Mouse (Mus musculus): ENCODE measurements around the gene Det1.
A peak's percentile ranks its signal among the peaks of the same experiment; 100 is the strongest.

Det1 gene

DNA sequence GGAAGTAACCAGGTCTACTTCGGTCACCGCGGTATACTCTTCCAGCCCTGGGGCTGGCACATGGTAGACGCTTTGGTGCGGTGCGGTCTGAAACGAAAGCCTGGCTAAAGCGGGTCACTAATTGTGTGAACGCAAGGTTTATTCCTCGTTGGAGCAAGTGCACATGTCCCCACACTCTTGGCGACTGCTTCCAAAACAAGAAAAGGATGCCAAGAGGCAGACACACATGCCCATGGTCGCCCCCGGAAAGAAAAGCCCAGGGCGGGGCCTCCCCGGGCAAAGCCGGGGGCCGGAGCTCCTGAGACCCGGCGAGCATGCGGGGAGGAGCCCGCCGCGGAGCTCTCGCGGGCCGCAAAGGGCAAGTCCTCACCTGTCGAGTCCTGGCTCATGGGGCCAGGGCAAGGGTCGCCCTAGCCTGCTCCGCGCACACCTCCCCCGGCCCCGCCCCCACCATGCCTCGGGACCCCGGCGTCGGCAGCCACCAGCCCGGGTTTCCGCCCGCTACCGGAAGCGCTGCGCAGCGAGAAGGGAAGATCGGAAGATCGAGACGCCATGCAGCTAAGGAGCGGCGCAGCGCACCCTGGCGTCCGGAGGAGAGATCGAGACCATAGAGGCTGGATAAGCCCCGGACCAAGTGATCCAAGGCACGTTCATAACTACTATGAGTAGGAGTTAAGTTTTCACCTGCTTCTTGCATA is at the start of gene Det1:
Gene Det1, minus strand, starts transcription at position 527 of the 698 bp plus-strand sequence.
- DNase-seq (ENCODE audit: low read depth, low spot score): peak; percentile 91

GRCm38 (mm10) chr7:78895653-78896333 is 48.7 kb upstream of the Det1 start, which contains the start of gene Aen:
Gene Aen (plus strand): TSS chr7:78895854.
- DNase-seq (ENCODE audit: low read depth, low spot score): peak; percentile 99

DNA sequence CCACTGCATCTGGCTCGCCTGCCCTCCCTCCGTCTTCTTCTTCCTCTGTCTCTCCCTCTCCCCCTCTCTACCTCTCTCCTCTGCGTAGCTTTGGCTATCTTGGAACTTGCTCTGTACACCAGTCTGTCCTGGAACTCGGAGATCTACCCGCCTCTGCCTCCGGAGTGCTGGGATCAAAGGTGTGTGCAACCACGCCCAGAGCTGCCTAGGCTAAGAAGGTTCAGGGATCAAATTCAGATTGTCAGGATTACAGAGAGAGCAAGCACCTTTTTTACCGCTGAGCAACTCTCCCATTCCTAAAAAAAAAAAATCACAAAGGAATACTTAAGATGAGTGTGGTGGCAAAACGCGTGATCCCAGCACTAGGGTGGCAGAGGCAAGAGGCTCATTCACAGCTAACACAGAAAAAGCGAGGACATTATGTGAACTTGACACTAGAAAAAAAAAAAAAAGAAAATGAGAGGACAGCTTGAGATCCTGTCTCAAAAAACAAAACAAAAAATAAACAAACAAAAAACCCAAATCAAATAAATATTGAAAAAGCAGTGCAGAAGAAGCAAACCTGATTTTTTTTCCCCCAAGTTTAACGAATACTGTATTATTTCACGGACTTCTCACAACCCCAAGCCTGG is 48.1 kb upstream of the Det1 start:
- peak; percentile 64 for DNase-seq (ENCODE audit: low read depth, low spot score)

GRCm38 (mm10) chr7:78893917-78894316 is 46.9 kb upstream of the Det1 start:
- no peak for DNase-seq (ENCODE audit: low read depth, low spot score)

DNA sequence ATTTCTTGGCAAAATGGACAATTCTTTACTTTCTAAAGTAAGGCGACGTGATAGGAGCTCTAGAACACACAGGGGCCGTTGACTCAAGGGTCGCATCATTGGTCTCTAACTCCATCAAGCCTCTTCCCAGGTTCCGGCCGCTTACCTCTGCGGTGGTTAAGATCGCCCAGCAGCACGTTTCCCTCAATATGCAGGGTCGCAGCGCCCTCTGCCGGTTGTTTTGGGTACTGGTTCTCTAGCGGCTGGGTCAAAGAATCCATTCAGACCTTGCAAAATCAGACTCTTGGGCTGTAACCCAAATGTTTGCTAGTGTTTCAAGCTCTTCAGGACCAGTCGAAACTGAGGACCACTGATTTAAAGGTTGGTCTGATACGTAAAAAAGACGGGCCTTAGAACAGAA is 43.6 kb upstream of the Det1 start:
- DNase-seq (ENCODE audit: low read depth, low spot score): peak; percentile 83

DNA sequence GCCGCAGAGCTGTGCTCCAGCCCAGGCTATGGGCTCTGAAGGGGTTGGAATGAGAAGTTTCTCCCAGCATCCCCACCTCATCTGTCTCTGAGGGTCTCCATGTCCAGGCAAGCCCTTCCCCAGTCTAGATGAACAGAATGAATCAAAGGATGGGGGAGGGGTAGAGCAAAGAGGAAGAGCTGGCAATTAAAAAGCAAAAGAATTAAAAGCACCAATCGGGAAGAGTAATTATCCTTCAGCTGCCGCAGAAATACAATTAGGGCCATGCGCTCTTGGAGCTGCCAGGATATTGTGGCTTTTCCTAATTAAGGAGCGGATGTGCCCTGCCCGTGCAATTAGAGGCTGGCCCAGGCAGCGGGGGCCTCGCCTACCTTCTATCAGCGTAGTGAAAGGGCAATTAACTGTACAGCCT is 40.4 kb upstream of the Det1 start:
- DNase-seq (ENCODE audit: low read depth, low spot score): no peak

- DNase-seq (ENCODE audit: low read depth, low spot score): no peak
These were observed 39.4 kb upstream of the Det1 start for GRCm38 (mm10) chr7:78886496-78886895.

- DNase-seq (ENCODE audit: low read depth, low spot score): no peak
These were observed 38.3 kb upstream of the Det1 start for GRCm38 (mm10) chr7:78885404-78885803.

- no peak for DNase-seq (ENCODE audit: low read depth, low spot score)
These were observed 37.1 kb upstream of the Det1 start for GRCm38 (mm10) chr7:78884139-78884538.

GRCm38 (mm10) chr7:78883726-78884060 is 36.6 kb upstream of the Det1 start:
- no peak for DNase-seq (ENCODE audit: low read depth, low spot score)

- peak; percentile 56 for DNase-seq (ENCODE audit: low read depth, low spot score)
These were observed 36.1 kb upstream of the Det1 start for GRCm38 (mm10) chr7:78883016-78883725.

- no peak for DNase-seq (ENCODE audit: low read depth, low spot score)
These were observed 35.4 kb upstream of the Det1 start for GRCm38 (mm10) chr7:78882469-78882837.

GRCm38 (mm10) chr7:78881607-78882468 is 34.8 kb upstream of the Det1 start:
- DNase-seq (ENCODE audit: low read depth, low spot score): no peak

DNA sequence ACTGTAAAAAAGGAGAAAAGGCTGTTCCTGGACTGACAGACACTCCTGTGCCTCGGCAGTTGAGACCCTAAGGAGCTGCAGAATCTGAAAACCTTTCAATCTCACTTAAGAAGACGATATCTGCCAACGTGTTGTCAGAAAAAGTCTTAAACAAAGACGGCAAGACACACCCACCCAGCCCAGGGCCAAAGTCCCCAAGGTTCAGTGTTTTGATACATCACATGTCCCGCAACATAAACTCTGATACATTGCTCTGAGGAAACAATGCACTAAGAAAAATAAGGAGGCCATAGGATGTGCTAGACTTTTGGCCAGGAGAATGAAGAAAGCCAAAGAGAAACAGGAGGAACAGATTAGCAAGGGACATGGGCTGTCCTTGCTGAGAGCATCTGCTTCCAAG is 25.8 kb upstream of the Det1 start:
- no peak for DNase-seq (ENCODE audit: low read depth, low spot score)

DNA sequence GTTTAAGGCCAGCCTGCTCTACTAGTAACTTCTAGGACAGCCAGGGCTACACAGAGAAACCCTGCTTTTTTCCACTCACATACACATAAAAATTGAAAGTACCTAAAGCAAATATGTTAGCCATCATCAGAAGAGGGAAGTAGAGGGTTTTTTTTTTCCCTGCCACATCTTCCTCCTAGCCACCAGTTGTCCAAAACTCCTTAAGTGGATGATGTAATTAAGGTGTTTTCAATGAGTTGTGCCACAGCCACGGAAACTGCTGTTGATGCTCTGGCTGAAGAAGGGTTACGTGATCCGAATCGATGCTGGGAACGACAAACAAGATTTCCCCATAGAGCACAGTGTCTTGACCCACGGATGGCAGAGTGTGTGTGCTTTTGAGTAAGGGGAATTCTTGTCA is 25.3 kb upstream of the Det1 start:
- no peak for DNase-seq (ENCODE audit: low read depth, low spot score)

DNA sequence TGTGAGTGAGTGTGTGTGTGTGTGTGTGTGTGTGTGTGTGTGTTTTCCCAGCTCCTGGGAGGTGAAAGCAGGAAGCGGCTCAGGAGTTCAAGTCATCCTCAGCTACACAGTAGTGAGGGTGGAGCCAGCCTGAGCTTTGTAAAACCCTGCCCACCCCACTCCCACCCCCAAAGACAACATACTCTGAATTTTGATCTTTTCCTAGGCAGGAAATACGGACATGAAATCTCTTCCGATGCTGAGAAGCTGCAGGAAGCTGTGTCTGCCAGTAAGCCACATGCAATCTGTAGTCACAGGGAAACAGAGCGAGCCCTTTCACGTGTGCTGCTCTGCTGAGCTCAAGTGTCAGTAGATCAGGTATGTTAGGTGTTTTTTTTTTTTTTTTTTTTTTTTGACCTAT is 21.7 kb upstream of the Det1 start:
- no peak for DNase-seq (ENCODE audit: low read depth, low spot score)

DNA sequence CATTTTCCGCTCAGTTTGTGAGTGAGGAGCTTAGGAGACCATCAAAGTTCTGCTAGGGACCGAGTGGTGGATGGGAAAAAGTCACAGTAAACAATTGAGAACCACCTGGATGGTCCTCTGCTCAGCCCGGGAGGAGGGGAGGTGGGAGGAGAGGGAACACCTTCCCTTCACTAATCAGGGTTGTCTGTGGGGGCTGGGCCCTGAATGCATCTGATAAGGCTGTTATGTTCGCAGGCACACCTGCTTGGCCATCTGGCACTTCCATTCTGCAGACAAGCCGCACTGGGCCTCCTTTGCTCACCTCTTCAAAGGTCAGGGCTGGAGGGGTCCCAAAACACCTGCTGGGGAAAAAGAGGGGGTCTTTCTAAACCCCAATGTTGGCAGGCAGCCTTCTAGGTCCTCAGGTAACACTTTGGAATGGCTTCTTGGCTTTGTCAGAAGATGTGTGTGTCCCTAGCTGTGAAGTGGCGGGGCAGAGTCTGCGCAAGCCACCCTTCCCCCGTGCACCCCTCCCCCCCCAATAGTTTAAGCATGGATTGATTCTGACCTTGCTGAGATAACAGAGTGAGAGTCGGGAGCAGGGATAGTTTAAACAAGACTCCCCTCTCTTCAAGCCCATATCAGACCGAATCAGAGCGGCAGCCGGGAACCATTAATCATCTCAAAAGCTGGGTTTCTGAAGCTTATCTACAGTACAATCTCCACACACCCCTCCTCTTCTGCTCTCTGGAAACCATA is 18.3 kb upstream of the Det1 start:
- no peak for DNase-seq (ENCODE audit: low read depth, low spot score)

DNA sequence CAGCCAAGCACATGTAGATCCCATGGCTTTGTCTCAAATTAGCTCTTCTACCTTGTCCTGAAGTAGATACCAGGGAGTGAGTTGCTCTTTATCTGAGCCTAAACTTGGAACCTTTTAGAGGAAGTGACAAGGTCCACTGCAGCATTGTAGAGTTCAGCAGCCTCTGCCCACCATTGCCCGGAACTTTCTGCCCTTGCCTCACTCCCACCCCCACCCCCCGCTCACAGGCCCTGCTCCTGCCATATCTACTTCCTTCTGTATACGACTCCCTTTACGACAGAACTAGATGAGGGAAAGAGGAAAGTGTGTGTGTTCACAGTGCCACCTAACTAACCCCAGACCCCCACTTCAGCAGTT is 17.4 kb upstream of the Det1 start:
- no peak for DNase-seq (ENCODE audit: low read depth, low spot score)

GRCm38 (mm10) chr7:78863796-78864445 is 16.9 kb upstream of the Det1 start:
- no peak for DNase-seq (ENCODE audit: low read depth, low spot score)

DNA sequence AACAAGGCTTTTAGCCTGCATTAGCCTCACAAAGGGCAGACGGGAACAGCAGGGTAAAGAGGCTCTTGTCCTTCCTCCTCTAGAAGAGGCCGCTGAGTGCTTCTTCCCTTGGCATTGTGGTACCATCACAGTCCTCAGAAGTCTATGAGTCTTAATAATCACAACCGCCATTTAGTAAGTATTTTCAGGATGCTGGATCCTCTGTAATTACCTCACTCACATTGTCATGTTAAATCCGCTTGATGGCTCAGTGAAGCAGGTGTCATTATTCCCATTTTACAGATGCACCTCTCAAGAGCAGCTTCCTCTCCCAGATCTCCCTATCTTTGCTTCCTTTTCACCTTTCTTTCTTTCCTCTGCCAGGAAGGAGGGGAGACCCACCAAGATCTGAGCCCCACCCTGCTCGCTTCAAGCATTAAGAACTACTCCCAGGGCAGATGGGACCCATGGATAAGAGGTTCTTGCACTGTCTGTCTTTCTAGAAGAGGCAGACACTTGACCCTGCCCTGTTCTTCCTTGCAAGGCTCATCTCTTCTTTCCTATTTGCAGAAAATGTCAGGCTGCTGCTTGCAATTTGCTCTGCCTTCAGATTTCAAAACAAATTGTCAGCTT is 8.1 kb upstream of the Det1 start:
- DNase-seq (ENCODE audit: low read depth, low spot score): peak; percentile 71

All from ES-CJ7 (cell line).